Mouse (Mus musculus) megakaryocyte-erythroid progenitor cell, adult 5 weeks (primary cell): ENCODE data around the gene Tacr3. TPM values are rescaled to one million over a fixed set of nuclear protein-coding genes. Genes with fewer than 3 reads are reported as not detected.

Source experiments
- polyA plus RNA-seq: library from polyadenylated mRNA; stranded (reverse); fragments of >175 nt; gene quantifications from 2 replicates; pipeline ENCODE4 v1.2.3, GENCODE M21; 2012

The Tacr3 gene
- polyA plus RNA-seq: not detected in 2 replicates

DNA sequence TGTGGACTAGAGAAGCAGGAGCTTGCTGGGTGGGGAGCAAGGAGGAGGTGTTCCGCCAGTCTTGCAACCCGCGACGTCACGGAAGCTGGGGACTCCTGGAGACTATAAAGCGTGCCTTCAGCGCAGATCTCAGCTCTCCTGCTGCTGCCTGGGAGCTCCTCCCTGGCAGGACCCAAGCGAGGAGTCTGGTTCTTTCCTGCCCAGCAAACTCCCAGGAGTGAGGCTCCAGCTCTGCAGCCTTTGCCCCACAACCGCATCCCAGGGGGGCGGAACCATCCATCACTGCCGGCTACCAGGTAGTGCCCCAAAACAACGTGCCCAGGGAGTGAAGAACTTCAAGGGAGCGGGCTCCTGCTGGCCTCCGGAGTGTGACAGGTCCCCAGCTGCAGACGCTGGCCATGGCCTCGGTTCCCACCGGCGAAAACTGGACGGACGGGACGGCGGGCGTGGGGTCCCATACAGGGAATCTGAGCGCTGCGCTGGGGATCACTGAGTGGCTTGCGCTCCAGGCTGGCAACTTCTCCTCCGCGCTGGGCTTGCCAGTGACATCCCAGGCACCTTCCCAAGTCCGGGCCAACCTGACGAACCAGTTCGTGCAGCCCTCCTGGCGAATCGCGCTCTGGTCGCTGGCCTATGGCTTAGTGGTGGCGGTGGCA, at the start of gene Tacr3:
Tacr3 (plus strand) TSS at position 133 of the 656 bp plus-strand sequence.

